In genomic region chr8:121577751-121578675, GRCm38 (mm10) we compare ENCODE assay signal across 8 mouse cellular contexts. TPM values are rescaled to one million over a fixed set of nuclear protein-coding genes. Genes with fewer than 3 reads are reported as not detected.
DNase-seq lines count a peak whose midpoint lies in the region; ATAC-seq and TF ChIP-seq lines count a peak whose summit lies in the region.

No protein-coding gene starts in this region.

- under 1% methylated on average over 38 of the region's 44 CpGs for WGBS in kidney, postnatal 0 days
- WGBS in limb, embryonic 14.5 days = 3% methylated on average over 44 of the region's 44 CpGs
- WGBS in small intestine, adult 2 months = 1% methylated on average over 44 of the region's 44 CpGs

- peak; percentile 10 for DNase-seq in kidney, postnatal 0 days (ENCODE audit: low spot score)
- no peak for DNase-seq in kidney, adult 9 months
- DNase-seq in NIH3T3 (ENCODE audit: low read depth) = peak; percentile 27
- no peak for DNase-seq in limb, embryonic 14.5 days (ENCODE audit: low spot score)
- no peak for DNase-seq in right cerebral cortex, postnatal 14 days
- DNase-seq in T-cell, adult 2 months (ENCODE audit: low spot score) = no peak

- peak overlapping the region; percentile 85 for H3K9ac ChIP-seq in kidney, postnatal 0 days (ENCODE audit: low read depth, low read length)
- peak overlapping the region; percentile 83 for H3K9ac ChIP-seq in limb, embryonic 14.5 days (ENCODE audit: low read depth, low read length, severe bottlenecking)

- H3K27ac ChIP-seq in kidney, postnatal 0 days = peak overlapping the region; percentile 26; the same call in 1 of the 2 replicates
- no peak overlapping the region for H3K27ac ChIP-seq in limb, embryonic 14.5 days (replicated peaks; ENCODE audit: low read depth, low read length)
- H3K27ac ChIP-seq in small intestine, adult 2 months (ENCODE audit: insufficient read depth, low read depth, low read length) = no peak overlapping the region

- H3K9me3 ChIP-seq in kidney, postnatal 0 days (replicated peaks; ENCODE audit: low read length) = no peaks in the 10 kb centered on the region
- no peaks in the 10 kb centered on the region; the same call in 1 of the 2 replicates for H3K9me3 ChIP-seq in erythroblast, embryonic 14.5 days (ENCODE audit: control insufficient read depth, low read length)
- H3K9me3 ChIP-seq in limb, embryonic 14.5 days (ENCODE audit: control insufficient read depth, low read length) = no peaks in the 10 kb centered on the region

- no peaks in the 10 kb centered on the region for H3K36me3 ChIP-seq in kidney, postnatal 0 days (ENCODE audit: insufficient read depth, low read length)
- peaks cover 3% of the 10 kb centered on the region; the same call in 1 of the 2 replicates for H3K36me3 ChIP-seq in erythroblast, embryonic 14.5 days (ENCODE audit: control insufficient read depth)
- H3K36me3 ChIP-seq in limb, embryonic 14.5 days (ENCODE audit: control insufficient read depth, insufficient read depth, low read length) = no peaks in the 10 kb centered on the region
- no peaks in the 10 kb centered on the region for H3K36me3 ChIP-seq in small intestine, adult 2 months (ENCODE audit: control insufficient read depth, insufficient read depth, low read length)

- peak overlapping the region; percentile 88 for H3K4me3 ChIP-seq in kidney, postnatal 0 days (replicated peaks; ENCODE audit: low read depth, low read length)
- peak overlapping the region; percentile 84 for H3K4me3 ChIP-seq in erythroblast, embryonic 14.5 days (replicated peaks)
- H3K4me3 ChIP-seq in limb, embryonic 14.5 days (replicated peaks; ENCODE audit: low read length) = peak overlapping the region; percentile 90
- peak overlapping the region; percentile 68 for H3K4me3 ChIP-seq in small intestine, adult 2 months (ENCODE audit: low read depth, low read length)

- H3K27me3 ChIP-seq in kidney, postnatal 0 days (ENCODE audit: insufficient read depth, low read length) = no peaks in the 10 kb centered on the region
- H3K27me3 ChIP-seq in erythroblast, embryonic 14.5 days (ENCODE audit: control insufficient read depth) = peaks cover 2% of the 10 kb centered on the region
- no peaks in the 10 kb centered on the region for H3K27me3 ChIP-seq in limb, embryonic 14.5 days (ENCODE audit: control insufficient read depth, insufficient read depth, low read length)
- no peaks in the 10 kb centered on the region for H3K27me3 ChIP-seq in small intestine, adult 2 months (ENCODE audit: control insufficient read depth, insufficient read depth, low read length)

- H3K4me2 ChIP-seq in kidney, postnatal 0 days (ENCODE audit: low read length) = peak overlapping the region; percentile 92
- H3K4me2 ChIP-seq in limb, embryonic 14.5 days (replicated peaks; ENCODE audit: low read depth, low read length, severe bottlenecking) = peak overlapping the region; percentile 84

- no peak for TF ChIP-seq POLR2A in limb, embryonic 14.5 days (IDR thresholded peaks at IDR 0.05; ENCODE audit: borderline replicate concordance, extremely low read depth, insufficient read depth, insufficient read length)
- no peak for TF ChIP-seq POLR2A in small intestine, adult 2 months (IDR thresholded peaks at IDR 0.05; ENCODE audit: low read depth, low read length)

- H3K4me1 ChIP-seq in kidney, postnatal 0 days (replicated peaks; ENCODE audit: insufficient read depth, low read length) = peaks cover 15% of the 10 kb centered on the region
- H3K4me1 ChIP-seq in erythroblast, embryonic 14.5 days (ENCODE audit: control insufficient read depth) = peaks cover 62% of the 10 kb centered on the region
- H3K4me1 ChIP-seq in limb, embryonic 14.5 days (ENCODE audit: control insufficient read depth, insufficient read depth, low read length) = peaks cover 19% of the 10 kb centered on the region
- H3K4me1 ChIP-seq in small intestine, adult 2 months (ENCODE audit: control insufficient read depth, insufficient read depth, insufficient read length, low read length) = peaks cover 17% of the 10 kb centered on the region

- ATAC-seq in kidney, postnatal 0 days (replicated peaks; ENCODE audit: low FRiP score, low read depth) = peak; percentile 69; the same call in 1 of the 2 replicates
- peak; percentile 28 for ATAC-seq in limb, embryonic 14.5 days (ENCODE audit: low FRiP score, low read depth)

- no peak for TF ChIP-seq CTCF in kidney, postnatal 0 days (IDR thresholded peaks at IDR 0.05; ENCODE audit: low read depth)
- no peak for TF ChIP-seq CTCF in small intestine, adult 2 months (IDR thresholded peaks at IDR 0.05; ENCODE audit: extremely low read depth, insufficient read length, insufficient replicate concordance, low read depth, low read length)

RNA-seq across cellular contexts. Expression of gene Fbxo31, which starts 0.6 kb away (rescaled TPM):
- polyA plus RNA-seq in kidney, postnatal 0 days (2015; fragmentation: Nextera tagmentation; extraction: Ambion mirVana) = 13.4 and 14.9 TPM in 2 replicates
- polyA plus RNA-seq in erythroblast, embryonic 14.5 days (2012) = 1.3 and 1.6 TPM in 2 replicates
- polyA plus RNA-seq in limb, embryonic 14.5 days (2012; rRNA removed) = 21.5 and 28.5 TPM in 2 replicates
- 19.1 and 21.0 TPM in 2 replicates for polyA plus RNA-seq in limb, embryonic 14.5 days (2014; fragmentation: Nextera tagmentation; extraction: Ambion mirVana)
- polyA plus RNA-seq in small intestine, adult 2 months (2012; rRNA removed) = 24.9 and 30.3 TPM in 2 replicates

RNA-seq across cellular contexts. Expression of gene Map1lc3b, which starts 12.1 kb away (rescaled TPM):
- polyA plus RNA-seq in kidney, postnatal 0 days (2015; fragmentation: Nextera tagmentation; extraction: Ambion mirVana) = 281 and 284 TPM in 2 replicates
- 29.2 and 30.4 TPM in 2 replicates for polyA plus RNA-seq in erythroblast, embryonic 14.5 days (2012)
- polyA plus RNA-seq in limb, embryonic 14.5 days (2012; rRNA removed) = 49.6 and 59.5 TPM in 2 replicates
- 226 and 238 TPM in 2 replicates for polyA plus RNA-seq in limb, embryonic 14.5 days (2014; fragmentation: Nextera tagmentation; extraction: Ambion mirVana)
- polyA plus RNA-seq in small intestine, adult 2 months (2012; rRNA removed) = 50.7 and 82.2 TPM in 2 replicates

RNA-seq across cellular contexts. Expression of gene 1700018B08Rik, which starts 33.9 kb away (rescaled TPM):
- polyA plus RNA-seq in kidney, postnatal 0 days (2015; fragmentation: Nextera tagmentation; extraction: Ambion mirVana) = not detected in 2 replicates
- polyA plus RNA-seq in erythroblast, embryonic 14.5 days (2012) = not detected in 2 replicates
- polyA plus RNA-seq in limb, embryonic 14.5 days (2012; rRNA removed) = not detected in 2 replicates
- polyA plus RNA-seq in limb, embryonic 14.5 days (2014; fragmentation: Nextera tagmentation; extraction: Ambion mirVana) = not detected in 2 replicates
- polyA plus RNA-seq in small intestine, adult 2 months (2012; rRNA removed) = not detected in 2 replicates

Comparison
In these comparisons a context has a peak if more than half of its experiments do, and no peak if none do; other contexts are left out.
1. DNase-seq: peak in kidney, postnatal 0 days (single experiment) and NIH3T3 (single experiment); none in kidney, adult 9 months (single experiment), limb, embryonic 14.5 days (single experiment), right cerebral cortex, postnatal 14 days (single experiment) and T-cell, adult 2 months (single experiment).
2. Peak in every context shown above with its lines, with median percentiles within 50 percentile points of each other: H3K4me3 ChIP-seq.